Comparison of ENCODE assay signal across 11 mouse cellular contexts in the genomic region with DNA sequence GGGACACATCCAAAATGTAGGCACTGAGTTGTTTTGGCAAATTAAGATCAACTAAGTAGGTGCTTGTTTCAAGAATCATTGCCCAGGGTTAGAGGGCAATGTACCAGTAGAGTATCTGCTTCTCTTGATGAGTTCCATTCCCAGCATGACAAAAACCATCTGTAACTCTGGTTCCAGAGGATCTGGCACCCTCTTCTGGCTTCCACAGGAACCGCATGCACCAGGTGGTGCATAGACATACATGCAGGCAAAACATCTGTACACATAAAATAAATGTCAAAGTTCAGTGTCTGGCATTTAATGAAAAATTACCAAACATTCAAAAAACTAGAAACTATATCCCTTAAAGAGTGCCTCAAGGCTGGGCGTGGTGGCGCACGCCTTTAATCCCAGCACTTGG.
DNase-seq lines count a peak whose midpoint lies in the region; ATAC-seq and TF ChIP-seq lines count a peak whose summit lies in the region.
"Had no signal": no experiment of that assay in that cellular context is flagged by ENCODE, and none has a peak within 500 bp of the region (broad histone marks: within the 10 kb centered on the region; RNA-seq: fewer than 3 reads in every experiment).

No protein-coding gene starts in this region.

- H3K4me3 ChIP-seq in intestine, embryonic 14.5 days (ENCODE audit: low read depth, low read length), result no peak overlapping the region
- H3K4me3 ChIP-seq in intestine, embryonic 15.5 days (replicated peaks), result no peak overlapping the region
- no peak overlapping the region for H3K4me3 ChIP-seq in spleen, adult 2 months (ENCODE audit: extremely low read depth, insufficient read depth, insufficient read length)
- no peak overlapping the region for H3K4me3 ChIP-seq in limb, embryonic 10.5 days
- H3K4me3 ChIP-seq: limb, embryonic 13.5 days had no signal

- H3K9ac ChIP-seq in intestine, embryonic 14.5 days (ENCODE audit: low read length), result no peak overlapping the region
- H3K9ac ChIP-seq in intestine, embryonic 15.5 days, result no peak overlapping the region
- H3K9ac ChIP-seq: limb, embryonic 13.5 days had no signal

- H3K36me3 ChIP-seq in intestine, embryonic 14.5 days (ENCODE audit: control insufficient read depth, insufficient read depth, low read length), result no peaks in the 10 kb centered on the region
- no peaks in the 10 kb centered on the region for H3K36me3 ChIP-seq in intestine, embryonic 15.5 days
- H3K36me3 ChIP-seq in spleen, adult 2 months (ENCODE audit: control insufficient read depth, insufficient read depth, low read length), result no peaks in the 10 kb centered on the region
- no peaks in the 10 kb centered on the region; the same call in 1 of the 2 replicates for H3K36me3 ChIP-seq in splenic B cell, adult 2 months (ENCODE audit: control insufficient read depth, insufficient read depth, low read length, poor library complexity, severe bottlenecking)
- H3K36me3 ChIP-seq in limb, embryonic 10.5 days, result peaks cover 7% of the 10 kb centered on the region

- DNase-seq in intestine, embryonic 14.5 days (ENCODE audit: low spot score), result peak; percentile 47
- no peak for DNase-seq in spleen, adult 2 months (ENCODE audit: low read depth in 1 of 2, low spot score in 2 of 2)
- DNase-seq in spleen, adult 12 weeks (ENCODE audit: low spot score), result no peak
- DNase-seq in NIH3T3 (ENCODE audit: low read depth), result peak; percentile 36
- peak; percentile 46 for DNase-seq in splenic B cell, adult 2 months (ENCODE audit: low read depth, low spot score)
- no peak for DNase-seq in limb, embryonic 10.5 days (ENCODE audit: low spot score)
- DNase-seq in cerebellum, postnatal 25 days, result no peak
- DNase-seq: adrenal gland, adult 2 months; kidney, adult 9 months had no signal

- peak; percentile 11; the same call in 1 of the 2 replicates for TF ChIP-seq CTCF in spleen, adult 2 months (IDR thresholded peaks at IDR 0.05; ENCODE audit: extremely low read depth, insufficient read depth, insufficient read length, insufficient replicate concordance)

- no peak overlapping the region for H3K4me2 ChIP-seq in intestine, embryonic 14.5 days (ENCODE audit: low read length)
- no peak overlapping the region for H3K4me2 ChIP-seq in intestine, embryonic 15.5 days (replicated peaks)
- H3K4me2 ChIP-seq: limb, embryonic 13.5 days had no signal

- no peaks in the 10 kb centered on the region for H3K27me3 ChIP-seq in intestine, embryonic 14.5 days (replicated peaks; ENCODE audit: control insufficient read depth, insufficient read depth, low read length)
- no peaks in the 10 kb centered on the region for H3K27me3 ChIP-seq in intestine, embryonic 15.5 days (replicated peaks)
- no peaks in the 10 kb centered on the region for H3K27me3 ChIP-seq in spleen, adult 2 months (ENCODE audit: control insufficient read depth, insufficient read depth, low read length)
- no peaks in the 10 kb centered on the region for H3K27me3 ChIP-seq in splenic B cell, adult 2 months (ENCODE audit: control insufficient read depth, insufficient read depth, low read length, poor library complexity, severe bottlenecking)
- no peaks in the 10 kb centered on the region for H3K27me3 ChIP-seq in limb, embryonic 10.5 days (ENCODE audit: low read depth, poor library complexity, severe bottlenecking)
- H3K27me3 ChIP-seq: limb, embryonic 13.5 days had no signal

- no peak overlapping the region for H3K27ac ChIP-seq in intestine, embryonic 14.5 days (ENCODE audit: low read depth)
- no peak overlapping the region for H3K27ac ChIP-seq in intestine, embryonic 15.5 days
- H3K27ac ChIP-seq in spleen, adult 2 months (ENCODE audit: insufficient read depth, low read length), result no peak overlapping the region
- H3K27ac ChIP-seq in limb, embryonic 10.5 days, result no peak overlapping the region
- H3K27ac ChIP-seq: limb, embryonic 13.5 days had no signal

- WGBS in intestine, embryonic 14.5 days, result 98% methylated on average over 4 of the region's 4 CpGs
- 99% methylated on average over 4 of the region's 4 CpGs for WGBS in intestine, embryonic 15.5 days
- WGBS in spleen, adult 2 months, result 96% methylated on average over 4 of the region's 4 CpGs
- 96% methylated on average over 4 of the region's 4 CpGs for WGBS in limb, embryonic 10.5 days

- H3K9me3 ChIP-seq in intestine, embryonic 14.5 days (ENCODE audit: control insufficient read depth, low read length), result no peaks in the 10 kb centered on the region
- no peaks in the 10 kb centered on the region for H3K9me3 ChIP-seq in intestine, embryonic 15.5 days
- H3K9me3 ChIP-seq in limb, embryonic 10.5 days (replicated peaks), result no peaks in the 10 kb centered on the region; the same call in 1 of the 2 replicates

- no peak for TF ChIP-seq POLR2A in spleen, adult 2 months (IDR thresholded peaks at IDR 0.05; ENCODE audit: low read depth, low read length)

- no peaks in the 10 kb centered on the region for H3K4me1 ChIP-seq in intestine, embryonic 14.5 days (replicated peaks; ENCODE audit: control insufficient read depth, insufficient read depth, low read length)
- H3K4me1 ChIP-seq in intestine, embryonic 15.5 days (replicated peaks), result no peaks in the 10 kb centered on the region
- peaks cover 2% of the 10 kb centered on the region; the same call in 1 of the 2 replicates for H3K4me1 ChIP-seq in spleen, adult 2 months (ENCODE audit: control insufficient read depth, insufficient read depth, insufficient read length)
- no peaks in the 10 kb centered on the region for H3K4me1 ChIP-seq in limb, embryonic 10.5 days
- H3K4me1 ChIP-seq: limb, embryonic 13.5 days had no signal

- ATAC-seq in intestine, embryonic 14.5 days (replicated peaks; ENCODE audit: low FRiP score, low TSS enrichment, low read depth), result no peak
- no peak for ATAC-seq in intestine, embryonic 15.5 days

Comparison
In these comparisons a context has a peak if more than half of its experiments do, and no peak if none do; other contexts are left out.
1. DNase-seq: peak in intestine, embryonic 14.5 days (single experiment), NIH3T3 (single experiment) and splenic B cell, adult 2 months (single experiment); none in spleen, adult 2 months (0 of 2), spleen, adult 12 weeks (single experiment), limb, embryonic 10.5 days (single experiment) and cerebellum, postnatal 25 days (0 of 2).